Mouse (Mus musculus): ENCODE measurements around the gene Pdpk1.

DNA sequence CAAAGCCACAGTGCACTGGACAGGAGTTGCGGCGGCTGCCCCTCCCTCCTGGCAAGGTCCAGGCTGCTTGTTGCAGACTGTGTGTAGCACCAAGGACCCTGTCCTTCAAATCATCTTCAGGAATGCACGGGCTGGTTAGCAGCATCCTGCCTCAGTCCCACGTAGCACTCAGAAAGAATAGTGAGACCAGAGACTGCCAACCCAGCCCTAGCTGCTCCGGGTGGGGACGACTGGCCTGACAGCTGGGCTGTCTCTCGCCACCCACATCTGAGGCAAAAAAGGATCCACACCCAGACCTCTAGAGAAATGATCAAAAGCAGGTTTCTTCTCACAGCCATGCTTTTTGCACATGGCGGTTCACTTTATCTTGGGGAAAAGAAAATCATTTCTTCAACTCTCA lies 101.7 kb downstream of the Pdpk1 start:
- no peak for TF ChIP-seq CTCF (IDR thresholded peaks at IDR 0.05)
- no peak for TF ChIP-seq EP300 (IDR thresholded peaks at IDR 0.05)
